Mouse (Mus musculus): ENCODE measurements around the gene Zbed3.
"Not testable (repeated sequence)": the region's sequence is repeated elsewhere in the genome, so short reads cannot be mapped to it uniquely, and the experiment has no call there.

The Zbed3 gene

GRCm38 (mm10) chr13:95332086-95332899 lies 8.9 kb downstream of the Zbed3 start:
- DNase-seq = no peak

GRCm38 (mm10) chr13:95336122-95336677 lies 12.8 kb downstream of the Zbed3 start:
- DNase-seq = peak; percentile 30

DNA sequence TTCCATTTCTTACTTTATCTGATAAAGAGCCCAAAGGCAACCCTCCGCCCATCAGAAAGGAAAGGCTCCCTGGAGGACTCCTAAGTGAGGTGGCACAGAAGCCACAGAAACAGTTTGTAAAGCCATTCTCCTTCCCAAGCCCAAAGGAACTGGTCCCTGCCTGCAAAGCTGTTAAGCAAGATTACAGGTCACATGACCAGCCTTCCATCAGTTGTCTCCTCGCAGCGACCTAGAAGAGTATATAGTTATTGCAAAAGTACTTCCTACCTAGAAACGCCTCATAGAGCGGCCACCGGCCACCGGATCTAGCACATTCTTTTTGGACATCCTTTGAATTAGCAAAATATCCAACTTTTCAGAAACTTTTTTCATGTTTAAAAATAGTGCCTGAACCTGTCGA lies 20.1 kb downstream of the Zbed3 start:
- no peak for DNase-seq

DNA sequence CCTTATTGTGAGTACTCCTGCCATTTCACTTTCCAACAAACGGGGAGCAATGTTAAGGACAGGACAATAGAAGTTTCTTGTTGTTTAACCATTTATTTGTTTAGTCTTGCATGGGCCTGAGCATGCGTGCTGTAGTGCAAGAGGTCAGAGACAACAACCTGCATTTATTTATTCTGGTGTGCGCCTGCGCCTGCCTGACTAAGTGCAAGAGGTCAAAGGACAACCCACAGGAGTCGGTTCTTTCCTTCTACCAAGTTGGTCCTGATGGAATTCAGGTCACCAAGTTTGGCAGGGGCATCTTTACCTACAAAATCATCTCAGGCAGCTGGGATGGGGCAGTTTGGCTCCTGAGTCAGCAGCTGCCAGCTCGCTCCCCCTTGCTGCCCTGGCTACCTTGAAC lies 22.5 kb downstream of the Zbed3 start:
- DNase-seq = no peak

DNA sequence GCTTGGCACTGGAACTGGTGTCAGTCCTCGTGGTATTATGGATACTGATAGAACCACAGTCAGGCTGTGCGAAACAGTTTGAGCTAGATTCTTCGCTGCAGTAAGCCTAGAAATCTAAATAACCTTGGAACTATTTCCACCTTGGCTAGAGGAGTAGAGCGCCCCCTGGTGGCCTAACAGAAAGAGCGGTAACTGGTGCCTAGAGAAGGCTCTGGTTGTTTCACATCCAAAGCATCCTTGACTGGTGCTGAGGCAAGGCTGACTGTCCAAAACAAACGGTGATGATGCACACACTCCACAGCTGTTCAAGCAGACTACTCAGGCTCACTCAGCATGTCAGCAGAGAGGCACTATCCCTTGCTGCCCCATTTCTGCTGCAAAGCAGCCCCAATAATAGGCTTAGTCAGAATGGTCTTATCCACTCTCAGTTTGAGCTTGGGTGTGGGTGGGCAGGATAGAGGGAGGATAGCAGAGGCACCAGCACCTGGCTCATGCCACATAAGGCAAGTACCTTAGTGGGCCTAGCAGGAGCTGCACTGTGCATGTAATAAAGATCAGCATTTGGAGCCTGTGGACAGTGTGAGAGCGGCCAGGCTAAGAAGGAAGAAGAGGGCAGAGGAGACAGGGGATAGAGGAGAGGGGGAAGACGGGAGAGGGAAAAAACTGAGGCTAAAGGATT lies 23.7 kb downstream of the Zbed3 start:
- peak; percentile 85 for DNase-seq

DNA sequence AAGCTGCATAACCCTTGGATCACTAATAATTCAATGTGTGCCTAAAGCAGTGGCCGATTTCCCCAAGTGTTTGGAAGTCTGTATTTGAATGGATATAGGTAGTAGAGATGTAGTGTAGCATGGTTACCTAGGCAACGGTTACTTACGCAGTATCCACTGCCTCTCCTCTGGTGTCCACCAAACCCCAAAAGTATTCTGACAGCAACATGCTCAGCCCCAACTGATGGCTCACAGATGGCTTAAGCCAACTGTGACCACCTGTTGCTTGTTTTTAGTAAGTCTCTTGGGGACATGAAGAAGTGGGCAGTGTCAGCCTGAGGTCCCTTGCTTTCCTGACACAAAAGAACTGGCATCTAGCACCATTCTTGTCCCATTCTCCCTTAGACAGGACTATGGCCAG lies 25.1 kb downstream of the Zbed3 start:
- DNase-seq = no peak

- DNase-seq = no peak
Measured at GRCm38 (mm10) chr13:95358223-95358622, 34.8 kb downstream of the Zbed3 start.

- DNase-seq = no peak
Measured at GRCm38 (mm10) chr13:95363440-95363839, 40.0 kb downstream of the Zbed3 start.

DNA sequence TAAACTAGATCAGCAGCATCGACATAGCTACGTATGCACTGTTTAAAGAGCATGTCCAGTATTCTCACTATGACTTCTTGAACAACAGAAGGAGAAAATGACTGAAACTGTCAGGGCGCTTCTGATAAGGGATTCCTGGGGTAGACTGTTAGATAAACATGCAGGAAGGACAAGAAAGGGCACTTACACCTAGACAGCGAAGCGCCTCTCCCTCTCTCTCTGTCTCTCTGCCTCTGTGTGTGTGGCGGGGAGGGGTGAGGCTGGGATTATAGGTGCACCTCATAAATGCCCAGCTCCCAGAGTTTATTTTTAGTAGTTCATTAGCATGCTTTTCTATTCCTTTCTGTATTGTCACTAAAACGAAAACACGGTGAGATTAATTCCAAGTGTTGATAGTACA lies 42.9 kb downstream of the Zbed3 start:
- DNase-seq = no peak

DNA sequence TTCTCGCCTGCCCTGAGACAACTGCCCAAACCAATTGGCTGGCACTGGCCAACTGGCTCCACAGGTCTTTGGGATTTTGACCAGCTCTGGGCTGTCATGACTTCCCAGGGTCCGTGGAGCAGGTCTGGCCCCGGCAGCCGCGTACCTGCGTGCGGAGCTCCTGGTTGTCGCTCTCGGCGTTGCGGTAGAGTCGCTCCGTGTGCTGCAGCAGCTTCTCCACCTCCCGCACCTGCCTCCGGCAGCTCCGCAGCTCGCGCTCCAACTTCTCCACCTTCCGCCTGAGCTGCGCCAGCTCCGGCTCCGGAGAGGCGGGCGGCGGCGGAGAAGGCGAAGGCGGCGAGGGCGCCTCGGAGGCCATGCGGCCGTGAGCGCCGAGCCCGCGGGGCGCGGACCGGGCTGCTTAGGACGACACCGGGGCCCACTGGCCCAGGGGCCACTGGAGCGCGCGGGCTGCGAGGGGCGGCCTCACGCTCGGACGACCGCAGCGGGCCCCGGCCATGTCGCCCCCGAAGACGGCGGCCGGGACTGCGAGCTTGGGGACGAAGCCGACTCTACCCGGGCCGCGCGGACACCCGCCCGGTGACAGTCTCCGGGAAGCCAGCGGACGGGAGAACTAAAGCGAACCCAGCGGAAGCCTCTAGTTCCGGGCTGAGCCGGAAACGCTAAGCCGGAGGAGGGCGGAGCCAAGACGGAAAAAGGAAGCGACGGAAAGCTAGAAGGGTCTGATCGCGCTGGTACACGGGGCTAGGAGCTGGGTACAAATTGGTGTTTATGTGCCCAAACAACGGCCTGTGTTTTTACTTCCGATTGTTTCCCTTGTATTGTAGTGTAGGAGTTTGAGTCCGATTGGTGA lies 51.5 kb downstream of the Zbed3 start, which contains the start of gene Aggf1:
TSS of gene Aggf1 (minus strand) at position 652 of the 853 bp plus-strand sequence.
- peak; percentile 94 for DNase-seq

GRCm38 (mm10) chr13:95375554-95375914 lies 52.1 kb downstream of the Zbed3 start:
- DNase-seq = no peak

DNA sequence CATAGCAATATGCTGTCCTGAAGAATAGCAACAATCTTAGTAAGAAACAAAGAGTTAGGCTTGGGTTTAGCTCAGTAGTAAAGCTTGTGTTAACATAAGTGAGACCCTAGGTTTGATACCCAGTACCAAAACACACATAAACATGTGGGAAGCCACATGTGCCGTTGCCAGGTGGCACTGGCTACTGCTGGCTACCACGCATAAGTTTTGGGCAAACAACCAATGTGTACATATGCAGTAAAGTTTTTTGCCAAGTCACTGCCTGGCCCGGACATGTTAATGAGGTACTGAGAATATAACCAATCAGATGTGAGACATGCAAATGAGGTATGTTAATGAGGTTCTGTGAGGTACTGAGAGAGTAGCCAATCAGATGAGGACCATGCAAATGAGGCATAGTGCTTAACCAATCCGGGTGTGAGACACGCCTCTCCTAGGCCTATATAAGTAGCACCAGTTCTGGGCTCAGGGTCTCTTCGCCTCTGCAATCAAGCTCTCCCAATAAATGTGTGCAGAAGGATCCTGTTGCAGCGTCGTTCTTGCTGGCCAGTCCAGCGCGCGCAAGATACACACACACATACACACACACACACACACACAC lies 53.4 kb downstream of the Zbed3 start:
- DNase-seq = not testable (repeated sequence)

GRCm38 (mm10) chr13:95378696-95379095 lies 55.3 kb downstream of the Zbed3 start:
- no peak for DNase-seq

DNA sequence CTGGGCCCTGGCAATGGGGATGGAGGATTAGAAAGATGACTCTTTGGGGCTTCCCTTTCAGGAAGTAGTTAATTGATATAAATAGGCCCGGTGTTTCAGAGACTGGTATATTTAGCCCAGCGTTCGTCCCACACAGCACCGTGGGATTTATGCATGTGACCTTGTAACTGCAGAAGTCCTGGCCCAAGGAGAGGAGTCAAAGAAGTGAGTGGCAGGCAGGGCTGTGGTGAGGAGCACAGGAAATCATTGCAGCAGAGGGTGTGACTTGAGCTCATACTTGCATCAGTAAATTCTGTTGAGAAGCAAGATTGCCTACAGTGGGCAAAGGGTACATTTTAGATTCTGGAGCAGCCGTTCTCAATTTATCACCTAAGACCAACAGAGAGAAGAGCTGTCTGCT lies 59.0 kb downstream of the Zbed3 start:
- no peak for DNase-seq

Data from right cerebral cortex, adult 18-20 months (tissue).